21 mouse cellular contexts compared by ENCODE assay signal in the genomic region with DNA sequence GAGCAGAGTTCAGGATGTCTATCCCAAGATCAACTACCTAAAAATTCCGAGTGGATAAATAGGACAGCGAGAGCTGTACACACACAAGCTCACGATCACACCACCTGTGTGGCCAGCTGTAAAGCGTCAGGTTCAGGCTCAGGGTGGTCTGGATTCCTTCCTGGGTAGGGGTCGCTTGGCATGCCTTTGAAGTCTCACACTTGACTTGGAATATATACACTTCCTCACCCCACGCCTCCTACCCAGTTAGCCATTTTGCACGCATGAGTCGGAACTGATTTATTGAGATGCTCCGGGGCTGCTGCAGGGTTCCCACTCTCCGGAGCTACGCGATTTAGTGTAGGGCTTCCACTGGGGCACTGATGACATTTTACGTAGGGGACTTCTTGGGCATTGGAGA. TPM values are rescaled to one million over a fixed set of nuclear protein-coding genes. Genes with fewer than 3 reads are reported as not detected.
A peak's percentile ranks its signal among the peaks of the same experiment; 100 is the strongest.
DNase-seq lines count a peak whose midpoint lies in the region; ATAC-seq lines count a peak whose summit lies in the region.
"Had no signal": no experiment of that assay in that cellular context is flagged by ENCODE, and none has a peak within 500 bp of the region (broad histone marks: within the 10 kb centered on the region; RNA-seq: fewer than 3 reads in every experiment).

No protein-coding gene starts in this region.

- DNase-seq in intestine, embryonic 14.5 days (ENCODE audit: low spot score) = no peak
- peak; percentile 31 for DNase-seq in neural tube, embryonic 10.5 days (ENCODE audit: extremely low spot score, low spot score)
- DNase-seq in embryo, embryonic 10.5 days (ENCODE audit: low spot score) = peak; percentile 42
- peak; percentile 28 for DNase-seq in limb, embryonic 11.5 days (ENCODE audit: low spot score)
- no peak for DNase-seq in heart, embryonic 10.5 days (ENCODE audit: low spot score)
- no peak for DNase-seq in gastrocnemius, postnatal 36 days
- DNase-seq: cerebellum, adult 18-20 months; cerebellum, postnatal 14 days; forebrain, postnatal 0 days; kidney, adult 18-20 months; layer of hippocampus, adult 9-11 months; lung, postnatal 14 days; midbrain, embryonic 14.5 days had no signal

- H3K27me3 ChIP-seq in intestine, embryonic 14.5 days (replicated peaks; ENCODE audit: control insufficient read depth, insufficient read depth, low read length) = no peaks in the 10 kb centered on the region
- H3K27me3 ChIP-seq in intestine, embryonic 15.5 days (replicated peaks) = no peaks in the 10 kb centered on the region
- H3K27me3 ChIP-seq in neural tube, embryonic 15.5 days (replicated peaks) = no peaks in the 10 kb centered on the region
- no peaks in the 10 kb centered on the region for H3K27me3 ChIP-seq in limb, embryonic 11.5 days (ENCODE audit: control insufficient read depth, insufficient read depth, low read length)
- H3K27me3 ChIP-seq in heart, embryonic 10.5 days (ENCODE audit: insufficient read depth, poor library complexity, severe bottlenecking) = no peaks in the 10 kb centered on the region
- H3K27me3 ChIP-seq: neural tube, embryonic 13.5 days; stomach, embryonic 15.5 days had no signal

- no peak overlapping the region for H3K27ac ChIP-seq in intestine, embryonic 14.5 days (ENCODE audit: low read depth)
- H3K27ac ChIP-seq in intestine, embryonic 15.5 days = no peak overlapping the region
- H3K27ac ChIP-seq in neural tube, embryonic 15.5 days (replicated peaks) = no peak overlapping the region
- no peak overlapping the region for H3K27ac ChIP-seq in limb, embryonic 11.5 days (replicated peaks; ENCODE audit: low read depth, low read length)
- no peak overlapping the region for H3K27ac ChIP-seq in heart, embryonic 10.5 days
- H3K27ac ChIP-seq: embryonic facial prominence, embryonic 10.5 days; left cerebral cortex, adult 2 months; neural tube, embryonic 13.5 days; stomach, embryonic 15.5 days had no signal

- WGBS in intestine, embryonic 14.5 days = 31% methylated on average over 13 of the region's 13 CpGs
- 42% methylated on average over 13 of the region's 13 CpGs for WGBS in intestine, embryonic 15.5 days
- WGBS in neural tube, embryonic 15.5 days = 47% methylated on average over 13 of the region's 13 CpGs
- 33% methylated on average over 13 of the region's 13 CpGs for WGBS in limb, embryonic 11.5 days
- 75% methylated on average over 13 of the region's 13 CpGs for WGBS in heart, embryonic 10.5 days

- no peaks in the 10 kb centered on the region for H3K36me3 ChIP-seq in intestine, embryonic 14.5 days (ENCODE audit: control insufficient read depth, insufficient read depth, low read length)
- H3K36me3 ChIP-seq in intestine, embryonic 15.5 days = no peaks in the 10 kb centered on the region
- H3K36me3 ChIP-seq in neural tube, embryonic 15.5 days = no peaks in the 10 kb centered on the region
- no peaks in the 10 kb centered on the region for H3K36me3 ChIP-seq in limb, embryonic 11.5 days (ENCODE audit: control insufficient read depth, insufficient read depth, low read length)
- no peaks in the 10 kb centered on the region for H3K36me3 ChIP-seq in heart, embryonic 10.5 days
- H3K36me3 ChIP-seq: embryonic facial prominence, embryonic 10.5 days; neural tube, embryonic 13.5 days; stomach, embryonic 15.5 days had no signal

- H3K9ac ChIP-seq in intestine, embryonic 14.5 days (ENCODE audit: low read length) = no peak overlapping the region
- no peak overlapping the region for H3K9ac ChIP-seq in intestine, embryonic 15.5 days
- no peak overlapping the region for H3K9ac ChIP-seq in neural tube, embryonic 15.5 days (replicated peaks)
- H3K9ac ChIP-seq in limb, embryonic 11.5 days (ENCODE audit: low read length) = no peak overlapping the region
- H3K9ac ChIP-seq: forebrain, postnatal 0 days; neural tube, embryonic 13.5 days; stomach, embryonic 15.5 days had no signal

- peak; percentile 36; the same call in 1 of the 2 replicates for ATAC-seq in intestine, embryonic 14.5 days (replicated peaks; ENCODE audit: low FRiP score, low TSS enrichment, low read depth)
- ATAC-seq in intestine, embryonic 15.5 days = no peak
- ATAC-seq in neural tube, embryonic 15.5 days (ENCODE audit: low FRiP score) = no peak
- ATAC-seq in limb, embryonic 11.5 days (ENCODE audit: insufficient number of reproducible peaks, low FRiP score, low TSS enrichment, low read depth) = peak; percentile 68; the same call in 1 of the 2 replicates
- ATAC-seq: forebrain, postnatal 0 days; hindbrain, embryonic 16.5 days had no signal

- no peaks in the 10 kb centered on the region for H3K9me3 ChIP-seq in intestine, embryonic 14.5 days (ENCODE audit: control insufficient read depth, low read length)
- H3K9me3 ChIP-seq in intestine, embryonic 15.5 days = no peaks in the 10 kb centered on the region
- no peaks in the 10 kb centered on the region for H3K9me3 ChIP-seq in neural tube, embryonic 15.5 days (replicated peaks)
- no peaks in the 10 kb centered on the region for H3K9me3 ChIP-seq in limb, embryonic 11.5 days (ENCODE audit: control insufficient read depth, low read length)
- no peaks in the 10 kb centered on the region for H3K9me3 ChIP-seq in heart, embryonic 10.5 days
- H3K9me3 ChIP-seq: embryonic facial prominence, embryonic 10.5 days; neural tube, embryonic 13.5 days; stomach, embryonic 15.5 days had no signal

- intact Hi-C loops in gastrocnemius, postnatal 36 days (cut with DNase I) = no loop called here

- no peak overlapping the region for H3K4me3 ChIP-seq in intestine, embryonic 14.5 days (ENCODE audit: low read depth, low read length)
- no peak overlapping the region for H3K4me3 ChIP-seq in intestine, embryonic 15.5 days (replicated peaks)
- H3K4me3 ChIP-seq in neural tube, embryonic 15.5 days (replicated peaks) = no peak overlapping the region
- H3K4me3 ChIP-seq in limb, embryonic 11.5 days (ENCODE audit: low read depth, low read length) = no peak overlapping the region
- no peak overlapping the region for H3K4me3 ChIP-seq in heart, embryonic 10.5 days
- H3K4me3 ChIP-seq: embryonic facial prominence, embryonic 10.5 days; left cerebral cortex, adult 2 months; neural tube, embryonic 13.5 days; stomach, embryonic 15.5 days had no signal

- H3K4me2 ChIP-seq in intestine, embryonic 14.5 days (ENCODE audit: low read length) = no peak overlapping the region
- no peak overlapping the region for H3K4me2 ChIP-seq in intestine, embryonic 15.5 days (replicated peaks)
- H3K4me2 ChIP-seq in neural tube, embryonic 15.5 days = no peak overlapping the region
- no peak overlapping the region for H3K4me2 ChIP-seq in limb, embryonic 11.5 days (ENCODE audit: low read depth, severe bottlenecking)
- H3K4me2 ChIP-seq: heart, embryonic 11.5 days; neural tube, embryonic 13.5 days; stomach, embryonic 15.5 days had no signal

- H3K4me1 ChIP-seq in intestine, embryonic 14.5 days (replicated peaks; ENCODE audit: control insufficient read depth, insufficient read depth, low read length) = peaks cover 5% of the 10 kb centered on the region
- 0 out of 2 replicates have a peak, but pooled peaks cover 3% of the 10 kb centered on the region for H3K4me1 ChIP-seq in intestine, embryonic 15.5 days (replicated peaks)
- H3K4me1 ChIP-seq in neural tube, embryonic 15.5 days = peaks cover 15% of the 10 kb centered on the region
- H3K4me1 ChIP-seq in limb, embryonic 11.5 days (ENCODE audit: control insufficient read depth, insufficient read depth, low read length) = peaks cover 6% of the 10 kb centered on the region; the same call in 1 of the 2 replicates
- H3K4me1 ChIP-seq in heart, embryonic 10.5 days = no peaks in the 10 kb centered on the region
- H3K4me1 ChIP-seq: stomach, embryonic 15.5 days had no signal

RNA-seq across cellular contexts. Expression of a gene that starts 20.7 kb away (rescaled TPM):
- 22.1 and 22.5 TPM in 2 replicates for polyA plus RNA-seq in intestine, embryonic 14.5 days (2014; fragmentation: Nextera tagmentation; extraction: Ambion mirVana)
- 13.7 and 16.3 TPM in 2 replicates for polyA plus RNA-seq in intestine, embryonic 15.5 days (2015; fragmentation: Nextera tagmentation; extraction: Ambion mirVana)
- 15.6 and 16.0 TPM in 2 replicates for polyA plus RNA-seq in neural tube, embryonic 15.5 days (2015; fragmentation: Nextera tagmentation; extraction: Ambion mirVana)
- 26.6 and 29.4 TPM in 2 replicates for polyA plus RNA-seq in limb, embryonic 11.5 days (2014; fragmentation: Nextera tagmentation; extraction: Ambion mirVana)
- polyA plus RNA-seq in heart, embryonic 10.5 days (2016; fragmentation: Nextera tagmentation; extraction: Ambion mirVana) = 14.4 and 15.5 TPM in 2 replicates
- 10 to 100 TPM in 1 of 2 experiments, 1 to 10 TPM in 1; 8.4 to 11.5 TPM for total RNA-seq in gastrocnemius, postnatal 36 days (2021)

Comparison
In these comparisons a context has a peak if more than half of its experiments do, and no peak if none do; other contexts are left out.
1. ATAC-seq: peak in intestine, embryonic 14.5 days (single experiment) and limb, embryonic 11.5 days (single experiment); none in intestine, embryonic 15.5 days (single experiment) and neural tube, embryonic 15.5 days (single experiment).
2. DNase-seq: peak in neural tube, embryonic 10.5 days (single experiment), embryo, embryonic 10.5 days (single experiment) and limb, embryonic 11.5 days (single experiment); none in intestine, embryonic 14.5 days (single experiment), heart, embryonic 10.5 days (single experiment) and gastrocnemius, postnatal 36 days (0 of 2).